Mouse (Mus musculus) lung, adult 2 months (tissue): ENCODE data around the gene Lsm14a.

ENCODE experiments used
- CTCF ChIP-seq: fragments of 200-500 bp; IDR thresholded peaks from 2 replicates; pipeline ENCODE4 v1.5.1; 2011; ENCODE audit warnings: mild to moderate bottlenecking, low read length, control low read depth; ENCODE audit not compliant: insufficient read depth
- POLR2A ChIP-seq: fragments of 200-500 bp; IDR thresholded peaks from 2 replicates; pipeline ENCODE4 v1.6.1; 2011; ENCODE audit warnings: low read depth, mild to moderate bottlenecking, control low read depth, low read length, borderline replicate concordance; ENCODE audit errors: extremely low read depth

- TF ChIP-seq CTCF, result peak; percentile 75
- no peak for TF ChIP-seq POLR2A
Measured at GRCm38 (mm10) chr7:34407492-34407891, 14.4 kb upstream of the Lsm14a start.
